Mouse (Mus musculus): ENCODE measurements around the gene Tldc2. TPM values are rescaled to one million over a fixed set of nuclear protein-coding genes. Genes with fewer than 3 reads are reported as not detected.

Gene Tldc2
- total and polyA plus RNA-seq, 3 experiments: not detected

DNA sequence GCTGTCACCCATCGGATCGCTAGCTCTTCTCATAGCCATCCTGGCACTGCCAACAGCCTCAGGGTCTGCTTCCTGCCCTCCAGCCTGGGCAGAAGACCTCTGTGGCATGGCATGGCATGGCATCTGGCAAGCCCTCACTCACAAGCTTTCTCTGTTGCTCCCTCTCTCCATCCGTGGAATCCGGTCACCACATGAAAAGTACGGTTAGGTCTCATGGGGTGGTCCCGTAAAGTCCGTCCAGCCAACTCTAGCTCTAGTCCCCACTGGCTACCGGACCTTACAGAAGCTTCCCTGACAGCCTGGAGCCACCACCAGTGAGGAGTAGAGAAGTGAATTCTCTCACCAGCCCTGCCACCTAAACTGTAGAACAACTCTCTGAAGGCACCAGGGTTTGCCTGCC lies 5.5 kb upstream of the Tldc2 start:
- Histone ChIP-seq H3K9me3 (replicated peaks; ENCODE audit: low read length) (no peaks in the 10 kb centered on the region), H3K9ac (ENCODE audit: insufficient read depth, low read depth) (no peak overlapping the region), H3K4me2 (ENCODE audit: insufficient read depth, low read depth, poor library complexity, severe bottlenecking) (no peak overlapping the region), H3K27me3 (replicated peaks) (peaks cover 65% of the 10 kb centered on the region), H3K4me1 (ENCODE audit: control insufficient read depth in 1 of 2, insufficient read depth in 2 of 2) (peaks cover 5 to 9% of the 10 kb centered on the region in 2 experiments; a peak in 1 of 4 replicates), H3K4me3 (replicated peaks in 1 of 3; ENCODE audit: low read depth in 2 of 3, low read length in 2 of 3, poor library complexity in 1 of 3) (no peak overlapping the region), H3K27ac (ENCODE audit: insufficient read depth, low read depth) (no peak overlapping the region), H3K36me3 (replicated peaks in 1 of 2; ENCODE audit: control insufficient read depth in 1 of 2, insufficient read depth in 1 of 2, low read length in 1 of 2) (no peaks in the 10 kb centered on the region), H3K79me2 (replicated peaks; ENCODE audit: control insufficient read depth, extremely low read depth, insufficient read depth, poor library complexity, severe bottlenecking) (no peaks in the 10 kb centered on the region)
- dilution Hi-C loops (cut with MboI; ENCODE audit: extremely low pct_ligation_motif_present, extremely low pct_unique_long_range_greater_than_20kb, low sequenced_read_pairs) (no loop called here), in situ Hi-C loops (cut with MboI; ENCODE audit: low pct_ligation_motif_present, low pct_unique_long_range_greater_than_20kb, low sequenced_read_pairs) (loop anchor here (25.0 kb wide), 1 partner anchor 194 kb away; the partner anchor contains the start of gene Sla2)
- TF ChIP-seq PAX5 (IDR thresholded peaks at IDR 0.05; ENCODE audit: low read length) (no peak), NRF1 (IDR thresholded peaks at IDR 0.05; ENCODE audit: low read depth, low read length) (no peak), JUND (conservative IDR thresholded peaks at IDR 0.05; ENCODE audit: low read depth, low read length) (no peak), ZC3H11A (IDR thresholded peaks at IDR 0.05; ENCODE audit: low read depth, low read length) (no peak), CHD2 (IDR thresholded peaks at IDR 0.05; ENCODE audit: low read length) (no peak), EP300 (IDR thresholded peaks at IDR 0.05; ENCODE audit: low read length) (no peak), USF1 (IDR thresholded peaks at IDR 0.05; ENCODE audit: low read depth, low read length) (no peak), JUN (IDR thresholded peaks at IDR 0.05; ENCODE audit: insufficient read depth, low read depth, low read length) (no peak), ELF1 (IDR thresholded peaks at IDR 0.05; ENCODE audit: low read depth, low read length) (no peak), SIN3A (IDR thresholded peaks at IDR 0.05; ENCODE audit: low read length) (no peak), RAD21 (IDR thresholded peaks at IDR 0.05; ENCODE audit: low read depth, low read length) (no peak), CHD1 (IDR thresholded peaks at IDR 0.05; ENCODE audit: low read depth, low read length) (no peak)
- no peak for DNase-seq (ENCODE audit: extremely low read depth)

DNA sequence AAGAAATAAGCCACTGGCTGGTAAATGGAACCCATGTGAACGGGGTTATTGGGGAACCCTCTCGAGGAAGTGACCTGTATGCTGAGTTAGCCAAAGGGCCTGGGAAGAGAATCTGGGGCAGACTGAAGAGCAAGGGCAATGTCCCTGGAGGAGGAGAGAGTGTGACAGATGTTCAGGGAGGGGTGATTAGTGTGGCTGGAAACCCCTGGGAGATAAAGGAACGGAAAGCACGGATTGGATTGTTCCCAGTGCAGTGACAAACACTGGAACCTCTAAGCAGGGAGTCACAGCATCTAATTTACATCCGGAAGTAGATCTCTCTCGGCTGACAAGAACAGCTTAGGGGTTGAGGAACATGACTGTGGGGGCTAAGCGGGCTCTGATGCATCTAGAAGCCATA lies 4.9 kb upstream of the Tldc2 start:
- Histone ChIP-seq H3K27ac (ENCODE audit: insufficient read depth, low read depth) (no peak overlapping the region), H3K4me1 (ENCODE audit: control insufficient read depth in 1 of 2, insufficient read depth in 2 of 2) (peaks cover 5 to 9% of the 10 kb centered on the region in 2 experiments; a peak in 1 of 4 replicates), H3K9me3 (replicated peaks; ENCODE audit: low read length) (no peaks in the 10 kb centered on the region), H3K9ac (ENCODE audit: insufficient read depth, low read depth) (no peak overlapping the region), H3K4me3 (replicated peaks in 1 of 3; ENCODE audit: low read depth in 2 of 3, low read length in 2 of 3, poor library complexity in 1 of 3) (no peak overlapping the region), H3K79me2 (replicated peaks; ENCODE audit: control insufficient read depth, extremely low read depth, insufficient read depth, poor library complexity, severe bottlenecking) (no peaks in the 10 kb centered on the region), H3K36me3 (replicated peaks in 1 of 2; ENCODE audit: control insufficient read depth in 1 of 2, insufficient read depth in 1 of 2, low read length in 1 of 2) (no peaks in the 10 kb centered on the region), H3K4me2 (ENCODE audit: insufficient read depth, low read depth, poor library complexity, severe bottlenecking) (no peak overlapping the region), H3K27me3 (replicated peaks) (peaks cover 65% of the 10 kb centered on the region)
- no peak for DNase-seq (ENCODE audit: extremely low read depth)
- dilution Hi-C loops (cut with MboI; ENCODE audit: extremely low pct_ligation_motif_present, extremely low pct_unique_long_range_greater_than_20kb, low sequenced_read_pairs) (no loop called here), in situ Hi-C loops (cut with MboI; ENCODE audit: low pct_ligation_motif_present, low pct_unique_long_range_greater_than_20kb, low sequenced_read_pairs) (loop anchor here (25.0 kb wide), 1 partner anchor 195 kb away; the partner anchor contains the start of gene Sla2)
- TF ChIP-seq IRF4 (IDR thresholded peaks at IDR 0.05; ENCODE audit: low read depth, low read length) (no peak), CHD1 (IDR thresholded peaks at IDR 0.05; ENCODE audit: low read depth, low read length) (no peak), SMC3 (IDR thresholded peaks at IDR 0.05; ENCODE audit: low read depth, low read length) (no peak), E2F4 (IDR thresholded peaks at IDR 0.05; ENCODE audit: insufficient replicate concordance, low read depth, low read length) (no peak), TBP (conservative IDR thresholded peaks at IDR 0.05; ENCODE audit: low read depth, low read length) (no peak), MAZ (IDR thresholded peaks at IDR 0.05; ENCODE audit: low read depth, low read length) (no peak), ZNF384 (IDR thresholded peaks at IDR 0.05; ENCODE audit: low read depth, low read length) (no peak), NELFE (IDR thresholded peaks at IDR 0.05; ENCODE audit: low read depth, low read length) (no peak)

All from CH12.LX (cell line).